Mouse (Mus musculus): Measurements from ENCODE around the gene 1700016H13Rik.

- TF ChIP-seq CTCF (IDR thresholded peaks at IDR 0.05; ENCODE audit: control insufficient read depth, insufficient read depth, insufficient read length): no peak
- no peak for TF ChIP-seq USF1 (IDR thresholded peaks at IDR 0.05; ENCODE audit: low read depth)
These were observed 11.6 kb downstream of the 1700016H13Rik start for GRCm38 (mm10) chr5:103644167-103644566.

Measured in C2C12 (cell line).